Mouse (Mus musculus) right cerebral cortex, postnatal 25 days (tissue): ENCODE results near the gene Tchh.

Experiments
- DNase-seq: peaks from one replicate; pipeline ENCODE4 v3.0.0; 2022

Tchh gene

GRCm38 (mm10) chr3:93497131-93497530 lies 55.0 kb downstream of the Tchh start:
- no peak for DNase-seq
